Mouse (Mus musculus) CH12.LX (cell line): ENCODE results near the gene Med11. TPM values are rescaled to one million over a fixed set of nuclear protein-coding genes. Genes with fewer than 3 reads are reported as not detected.

Source experiments
- DNase-seq: peaks from one replicate; pipeline ENCODE4 v3.0.0-alpha.2; 2013; ENCODE audit errors: extremely low read depth
- H3K27ac ChIP-seq: 2 replicates; pipeline ENCODE4 v1.5.1; 2012; ENCODE audit warnings: low read depth, mild to moderate bottlenecking, control low read depth, moderate library complexity; ENCODE audit not compliant: insufficient read depth
- H3K27me3 ChIP-seq: replicated peaks from 2 replicates; pipeline ENCODE3; 2012; ENCODE audit warnings: inconsistent platforms
- H3K36me3 ChIP-seq, 2 experiments: replicated peaks in 1 of 2; 2 replicates each; pipeline versions ENCODE3 to v1.6.1; 2012; ENCODE audit warnings: inconsistent platforms in 1 of 2, low read length in 1 of 2, mild to moderate bottlenecking in 1 of 2, mixed read lengths in 1 of 2, moderate library complexity in 1 of 2; ENCODE audit not compliant: control insufficient read depth in 1 of 2, insufficient read depth in 1 of 2
- H3K4me1 ChIP-seq, 2 experiments: 2 replicates each; pipeline ENCODE4 v1.6.1; 2012; ENCODE audit warnings: inconsistent platforms in 1 of 2, moderate library complexity in 1 of 2; ENCODE audit not compliant: insufficient read depth in 2 of 2, control insufficient read depth in 1 of 2
- H3K4me2 ChIP-seq: 2 replicates; pipeline ENCODE4 v1.6.1; 2012; ENCODE audit warnings: low read depth, mild to moderate bottlenecking, control low read depth; ENCODE audit not compliant: poor library complexity, insufficient read depth, severe bottlenecking
- H3K4me3 ChIP-seq, 3 experiments: fragments of 150-350 bp in 1 of 3; sonication (generic) in 1 of 3; replicated peaks in 1 of 3; 2 replicates each; pipeline versions ENCODE3 to v1.5.1; 2011 to 2012; ENCODE audit warnings: low read depth in 2 of 3, low read length in 2 of 3, mild to moderate bottlenecking in 2 of 3, moderate library complexity in 2 of 3, control low read depth in 1 of 3, improper control_type of control experiment in 1 of 3, inconsistent platforms in 1 of 3, mixed read lengths in 1 of 3; ENCODE audit not compliant: poor library complexity in 1 of 3
- H3K79me2 ChIP-seq: replicated peaks from 2 replicates; pipeline ENCODE4 v1.6.1; 2012; ENCODE audit warnings: mild to moderate bottlenecking, moderate library complexity; ENCODE audit not compliant: control insufficient read depth, poor library complexity, insufficient read depth, severe bottlenecking; ENCODE audit errors: extremely low read depth
- H3K9ac ChIP-seq: 2 replicates; pipeline ENCODE4 v1.6.1; 2012; ENCODE audit warnings: low read depth, mild to moderate bottlenecking, control low read depth, moderate library complexity; ENCODE audit not compliant: insufficient read depth
- H3K9me3 ChIP-seq: replicated peaks from 2 replicates; pipeline ENCODE3; 2012; ENCODE audit warnings: low read length, inconsistent platforms, mixed read lengths
- CHD2 ChIP-seq: IDR thresholded peaks from 2 replicates; pipeline ENCODE4 v1.6.1; 2011; ENCODE audit warnings: low read length, improper control_type of control experiment
- E2F4 ChIP-seq: IDR thresholded peaks from 2 replicates; pipeline ENCODE4 v1.6.1; 2011; ENCODE audit warnings: low read depth, low read length, improper control_type of control experiment; ENCODE audit not compliant: insufficient replicate concordance
- GABPA ChIP-seq: IDR thresholded peaks from 2 replicates; pipeline ENCODE4 v1.6.1; 2012; ENCODE audit warnings: low read depth, low read length, improper control_type of control experiment, inconsistent platforms; ENCODE audit not compliant: insufficient replicate concordance
- IRF4 ChIP-seq: IDR thresholded peaks from 2 replicates; pipeline ENCODE4 v1.6.1; 2014; ENCODE audit warnings: low read depth, mild to moderate bottlenecking, inconsistent platforms, low read length, improper control_type of control experiment
- KAT2A ChIP-seq: IDR thresholded peaks from 2 replicates; pipeline ENCODE4 v1.6.1; 2012; ENCODE audit warnings: low read length, improper control_type of control experiment, inconsistent platforms; ENCODE audit not compliant: insufficient replicate concordance
- MAFK ChIP-seq: IDR thresholded peaks from 2 replicates; pipeline ENCODE4 v1.6.1; 2011; ENCODE audit warnings: low read length, improper control_type of control experiment; ENCODE audit not compliant: insufficient replicate concordance
- MAX ChIP-seq: IDR thresholded peaks from 2 replicates; pipeline ENCODE4 v1.6.1; 2011; ENCODE audit warnings: low read length, improper control_type of control experiment
- NELFE ChIP-seq: IDR thresholded peaks from 2 replicates; pipeline ENCODE4 v1.6.1; 2011; ENCODE audit warnings: low read depth, low read length, improper control_type of control experiment
- NRF1 ChIP-seq: IDR thresholded peaks from 2 replicates; pipeline ENCODE4 v1.6.1; 2014; ENCODE audit warnings: low read depth, mild to moderate bottlenecking, inconsistent platforms, low read length, improper control_type of control experiment, moderate library complexity
- POLR2AphosphoS2 ChIP-seq: IDR thresholded peaks from 2 replicates; pipeline ENCODE4 v1.6.1; 2011; ENCODE audit warnings: low read depth, low read length, improper control_type of control experiment
- RAD21 ChIP-seq: IDR thresholded peaks from 2 replicates; pipeline ENCODE4 v1.6.1; 2011; ENCODE audit warnings: low read depth, mild to moderate bottlenecking, low read length, improper control_type of control experiment, moderate library complexity
- RCOR1 ChIP-seq: conservative IDR thresholded peaks from 2 replicates; pipeline ENCODE4 v1.6.1; 2012; ENCODE audit warnings: low read depth, mild to moderate bottlenecking, inconsistent platforms, low read length, improper control_type of control experiment
- TBP ChIP-seq: conservative IDR thresholded peaks from 2 replicates; pipeline ENCODE4 v1.6.1; 2011; ENCODE audit warnings: low read depth, low read length, improper control_type of control experiment
- UBTF ChIP-seq: IDR thresholded peaks from 2 replicates; pipeline ENCODE4 v1.6.1; 2012; ENCODE audit warnings: low read depth, mild to moderate bottlenecking, inconsistent platforms, low read length, improper control_type of control experiment, moderate library complexity
- USF1 ChIP-seq: IDR thresholded peaks from 2 replicates; pipeline ENCODE4 v1.6.1; 2014; ENCODE audit warnings: low read depth, mild to moderate bottlenecking, inconsistent platforms, low read length, improper control_type of control experiment
- ZKSCAN1 ChIP-seq: IDR thresholded peaks from 2 replicates; pipeline ENCODE4 v1.6.1; 2012; ENCODE audit warnings: low read depth, inconsistent platforms, low read length, improper control_type of control experiment, borderline replicate concordance
- ZNF384 ChIP-seq: IDR thresholded peaks from 2 replicates; pipeline ENCODE4 v1.6.1; 2012; ENCODE audit warnings: low read depth, low read length, improper control_type of control experiment, inconsistent platforms
- dilution Hi-C: fragments of 300-500 bp; cut with MboI; formaldehyde crosslinking; loops from 2 replicates; pipeline ENCODE4 v1.14.3; 2020; ENCODE audit warnings: low sequenced_read_pairs; ENCODE audit not compliant: extremely low pct_unique_long_range_greater_than_20kb, extremely low pct_ligation_motif_present
- in situ Hi-C: fragments of 300-500 bp; cut with MboI; formaldehyde crosslinking; loops from 3 replicates; pipeline ENCODE4 v1.14.3; 2019; ENCODE audit warnings: low sequenced_read_pairs, low pct_ligation_motif_present, low pct_unique_long_range_greater_than_20kb, mixed read lengths
- polyA plus RNA-seq: library from polyadenylated mRNA; unstranded; fragments of >175 nt; gene quantifications from 2 replicates; pipeline ENCODE4 v1.2.1, GENCODE M21; 2012; ENCODE audit warnings: low read depth; ENCODE audit not compliant: insufficient read length
- total RNA-seq, 2 experiments: library from RNA; depleted of rRNA; stranded (reverse); fragments of 300-350 nt in 1 of 2; fragments of >200 nt in 1 of 2; gene quantifications; 2 replicates each; pipeline ENCODE4 v1.2.3; 2012 to 2014

Med11 gene
- total and polyA plus RNA-seq, 3 experiments = 52.2 to 79.9 (median 74.3) TPM

DNA sequence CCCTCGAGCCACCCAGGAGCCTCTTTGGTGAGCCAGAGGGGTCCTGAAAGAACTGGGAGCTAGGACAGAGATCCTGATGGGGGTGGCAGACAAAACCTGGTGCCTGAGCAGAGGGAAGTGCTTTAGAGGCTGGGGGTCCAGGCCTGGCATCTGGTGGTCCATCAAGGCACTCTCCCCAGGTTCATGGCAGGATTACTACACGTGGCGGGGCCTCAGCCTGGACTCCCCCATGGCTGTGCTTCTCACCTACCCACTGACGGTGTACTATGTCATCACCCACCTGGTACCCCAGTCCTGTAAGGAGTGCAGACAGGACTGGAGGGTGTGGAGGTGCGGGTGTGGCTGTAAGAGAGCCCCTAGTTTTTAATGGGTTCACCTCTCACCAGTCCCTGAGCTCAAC is 12.3 kb downstream of the Med11 start:
- Histone ChIP-seq H3K4me1 (peaks cover 0 to 9% of the 10 kb centered on the region in 2 experiments; a peak in 1 of 4 replicates), H3K27me3 (no peaks in the 10 kb centered on the region), H3K9ac (no peak overlapping the region), H3K79me2 (no peaks in the 10 kb centered on the region), H3K4me2 (no peak overlapping the region), H3K36me3 (peaks cover 0 to 9% of the 10 kb centered on the region in 2 experiments), H3K4me3 (no peak overlapping the region), H3K27ac (no peak overlapping the region), H3K9me3 (peaks cover 6% of the 10 kb centered on the region)
- TF ChIP-seq MAFK = no peak
- no peak for TF ChIP-seq USF1
- no peak for TF ChIP-seq MAX
- no peak for TF ChIP-seq RCOR1
- TF ChIP-seq TBP = no peak
- TF ChIP-seq ZKSCAN1 = no peak
- no peak for TF ChIP-seq ZNF384
- no peak for TF ChIP-seq CHD2
- no peak for TF ChIP-seq NRF1
- TF ChIP-seq GABPA = no peak
- TF ChIP-seq KAT2A = no peak
- TF ChIP-seq NELFE = no peak
- TF ChIP-seq UBTF = no peak
- no peak for TF ChIP-seq IRF4
- no peak for TF ChIP-seq E2F4
- TF ChIP-seq POLR2AphosphoS2 = no peak
- DNase-seq = no peak
- dilution Hi-C loops (no loop called here), in situ Hi-C loops (loop anchor here (5.0 kb wide), 1 partner anchor 38 kb away; no protein-coding TSS in a partner anchor)

DNA sequence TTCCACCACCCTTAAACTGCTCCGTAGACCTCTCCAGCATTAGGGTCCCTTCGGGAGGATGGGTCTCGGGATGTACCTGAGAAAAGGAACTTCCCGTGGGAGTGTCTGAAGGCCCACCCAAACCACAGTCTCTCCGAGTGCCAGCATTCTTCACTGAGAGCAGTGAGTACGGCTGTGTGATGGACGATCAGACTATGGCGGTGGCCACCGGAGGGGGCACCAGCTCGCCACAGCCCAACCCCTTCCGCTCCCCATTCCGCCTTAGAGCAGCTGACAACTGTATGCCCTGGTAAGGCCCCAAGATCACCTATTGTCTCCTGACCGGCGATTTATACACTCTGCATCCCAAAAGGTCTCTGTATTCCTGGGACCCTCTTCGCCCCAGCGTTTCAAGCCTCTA is 13.5 kb downstream of the Med11 start:
- DNase-seq = no peak
- Histone ChIP-seq H3K9me3 (peaks cover 6% of the 10 kb centered on the region), H3K4me3 (no peak overlapping the region), H3K36me3 (no peaks in the 10 kb centered on the region), H3K4me2 (no peak overlapping the region), H3K27me3 (no peaks in the 10 kb centered on the region), H3K27ac (no peak overlapping the region), H3K79me2 (no peaks in the 10 kb centered on the region), H3K4me1 (peaks cover 0 to 9% of the 10 kb centered on the region in 2 experiments; a peak in 1 of 4 replicates), H3K9ac (no peak overlapping the region)
- no peak for TF ChIP-seq RAD21
- dilution Hi-C loops = no loop called here
- in situ Hi-C loops = no loop called here
